Mouse (Mus musculus): ENCODE results near the gene Stx11. TPM values are rescaled to one million over a fixed set of nuclear protein-coding genes. Genes with fewer than 3 reads are reported as not detected.
A peak's percentile ranks its signal among the peaks of the same experiment; 100 is the strongest.

Stx11 gene
- polyA plus RNA-seq, 2 experiments = 2.1 to 4.4 TPM

DNA sequence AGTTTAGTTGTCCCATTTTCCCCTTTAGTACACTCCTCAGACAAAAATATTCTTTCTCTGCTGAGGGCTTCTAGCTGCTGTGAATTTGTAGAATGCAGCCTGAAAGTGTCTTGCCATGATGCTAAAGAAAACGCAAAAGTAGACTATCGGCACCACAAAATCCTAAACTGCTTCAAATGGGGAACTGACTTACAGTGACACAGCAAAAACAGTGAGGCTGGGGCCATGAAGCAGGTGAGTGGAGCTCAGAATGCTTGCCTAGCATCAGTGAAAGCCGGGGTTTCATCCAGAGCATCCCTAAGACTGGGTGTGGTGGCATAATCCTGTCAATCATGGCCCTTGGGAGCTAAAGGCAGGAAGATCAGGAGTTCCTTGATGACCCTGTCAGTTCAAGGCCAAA, 11.4 kb upstream of the Stx11 start:
- no peaks in the 10 kb centered on the region for H3K36me3 ChIP-seq (ENCODE audit: control insufficient read depth, insufficient read depth, low read length)
- no peaks in the 10 kb centered on the region for H3K27me3 ChIP-seq (ENCODE audit: control insufficient read depth, insufficient read depth, low read length)
- H3K9ac ChIP-seq (ENCODE audit: low read depth, low read length, severe bottlenecking) = no peak overlapping the region
- H3K4me2 ChIP-seq (replicated peaks; ENCODE audit: low read depth, low read length, severe bottlenecking) = no peak overlapping the region
- no peak overlapping the region for H3K27ac ChIP-seq (replicated peaks; ENCODE audit: low read depth, low read length)
- no peaks in the 10 kb centered on the region for H3K4me1 ChIP-seq (ENCODE audit: control insufficient read depth, insufficient read depth, low read length)
- H3K4me3 ChIP-seq (replicated peaks; ENCODE audit: low read length) = no peak overlapping the region
- WGBS = 92% methylated on average over 3 of the region's 3 CpGs
- no peaks in the 10 kb centered on the region for H3K9me3 ChIP-seq (ENCODE audit: control insufficient read depth, low read length)
- TF ChIP-seq POLR2A (IDR thresholded peaks at IDR 0.05; ENCODE audit: borderline replicate concordance, extremely low read depth, insufficient read depth, insufficient read length) = no peak
- no peak for ATAC-seq (ENCODE audit: low FRiP score, low read depth)
- DNase-seq (ENCODE audit: low spot score) = no peak

- H3K4me3 ChIP-seq (replicated peaks; ENCODE audit: low read length) = no peak overlapping the region
- TF ChIP-seq POLR2A (IDR thresholded peaks at IDR 0.05; ENCODE audit: borderline replicate concordance, extremely low read depth, insufficient read depth, insufficient read length) = no peak
- H3K4me2 ChIP-seq (replicated peaks; ENCODE audit: low read depth, low read length, severe bottlenecking) = no peak overlapping the region
- H3K27me3 ChIP-seq (ENCODE audit: control insufficient read depth, insufficient read depth, low read length) = no peaks in the 10 kb centered on the region
- WGBS = 89% methylated on average over 6 of the region's 6 CpGs
- no peak for ATAC-seq (ENCODE audit: low FRiP score, low read depth)
- no peak for DNase-seq (ENCODE audit: low spot score)
- H3K9me3 ChIP-seq (ENCODE audit: control insufficient read depth, low read length) = no peaks in the 10 kb centered on the region
- no peaks in the 10 kb centered on the region for H3K4me1 ChIP-seq (ENCODE audit: control insufficient read depth, insufficient read depth, low read length)
- no peak overlapping the region for H3K27ac ChIP-seq (replicated peaks; ENCODE audit: low read depth, low read length)
- no peak overlapping the region for H3K9ac ChIP-seq (ENCODE audit: low read depth, low read length, severe bottlenecking)
- no peaks in the 10 kb centered on the region for H3K36me3 ChIP-seq (ENCODE audit: control insufficient read depth, insufficient read depth, low read length)
These were observed 10.5 kb upstream of the Stx11 start for GRCm38 (mm10) chr10:12974572-12974971.

GRCm38 (mm10) chr10:12965669-12966180, 1.6 kb upstream of the Stx11 start:
- Histone ChIP-seq H3K4me2 (replicated peaks; ENCODE audit: low read depth, low read length, severe bottlenecking) (no peak overlapping the region), H3K27me3 (ENCODE audit: control insufficient read depth, insufficient read depth, low read length) (no peaks in the 10 kb centered on the region), H3K27ac (replicated peaks; ENCODE audit: low read depth, low read length) (no peak overlapping the region), H3K9me3 (ENCODE audit: control insufficient read depth, low read length) (no peaks in the 10 kb centered on the region), H3K4me3 (replicated peaks; ENCODE audit: low read length) (no peak overlapping the region), H3K4me1 (ENCODE audit: control insufficient read depth, insufficient read depth, low read length) (peaks cover 2% of the 10 kb centered on the region; the same call in 1 of the 2 replicates), H3K36me3 (ENCODE audit: control insufficient read depth, insufficient read depth, low read length) (no peaks in the 10 kb centered on the region), H3K9ac (ENCODE audit: low read depth, low read length, severe bottlenecking) (no peak overlapping the region)
- no peak for TF ChIP-seq POLR2A (IDR thresholded peaks at IDR 0.05; ENCODE audit: borderline replicate concordance, extremely low read depth, insufficient read depth, insufficient read length)
- ATAC-seq (ENCODE audit: low FRiP score, low read depth) = no peak
- DNase-seq (ENCODE audit: low spot score) = no peak
- WGBS = 53% methylated on average over 5 of the region's 5 CpGs

DNA sequence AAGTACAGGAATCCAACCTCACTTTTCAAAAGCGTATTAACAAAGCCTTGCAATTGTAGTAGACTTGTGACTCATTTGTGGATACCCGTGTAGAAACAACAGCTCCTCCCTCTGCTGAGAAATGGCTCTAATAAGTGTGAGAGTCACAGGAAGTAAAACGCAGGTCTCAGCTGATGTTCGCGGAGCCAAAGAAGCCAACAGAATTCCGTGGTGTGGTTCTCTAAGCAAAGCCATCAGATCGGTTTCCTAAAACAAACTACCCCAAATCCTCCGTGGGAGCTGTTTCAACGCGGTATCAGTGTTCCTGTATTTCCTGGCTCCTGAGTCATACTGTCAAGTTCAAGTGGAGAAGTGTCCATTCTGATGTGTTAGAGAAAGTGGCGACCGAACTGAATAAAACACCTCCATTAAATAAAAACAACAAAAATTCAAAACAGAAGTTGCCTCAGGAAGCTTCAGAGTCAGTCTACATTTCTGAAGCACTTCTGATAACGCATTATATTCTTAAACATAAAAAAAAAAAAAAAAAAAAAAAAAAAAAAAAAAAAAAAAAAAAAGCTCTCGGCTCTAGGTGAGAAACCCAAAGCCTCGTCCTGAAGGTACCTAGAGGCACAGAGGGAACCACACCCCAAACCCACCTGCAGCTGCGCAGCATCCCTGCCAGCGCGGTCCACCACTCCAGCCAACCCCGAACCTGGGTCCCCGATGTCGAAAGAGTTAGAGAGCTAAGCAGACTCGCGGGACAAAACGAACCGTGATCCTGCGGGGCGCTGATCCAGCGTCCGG, 543 bp downstream of the Stx11 start:
- ATAC-seq (ENCODE audit: low FRiP score, low read depth) (no peak), DNase-seq (ENCODE audit: low spot score) (no peak)
- WGBS = 5% methylated on average over 29 of the region's 29 CpGs
- TF ChIP-seq POLR2A (IDR thresholded peaks at IDR 0.05; ENCODE audit: borderline replicate concordance, extremely low read depth, insufficient read depth, insufficient read length) = no peak
- H3K27ac ChIP-seq (replicated peaks; ENCODE audit: low read depth, low read length) = no peak overlapping the region; the same call in 1 of the 2 replicates
- no peaks in the 10 kb centered on the region for H3K9me3 ChIP-seq (ENCODE audit: control insufficient read depth, low read length)
- H3K27me3 ChIP-seq (ENCODE audit: control insufficient read depth, insufficient read depth, low read length) = no peaks in the 10 kb centered on the region
- H3K4me3 ChIP-seq (replicated peaks; ENCODE audit: low read length) = peak overlapping the region; percentile 72
- peak overlapping the region; percentile 68 for H3K9ac ChIP-seq (ENCODE audit: low read depth, low read length, severe bottlenecking)
- no peaks in the 10 kb centered on the region for H3K36me3 ChIP-seq (ENCODE audit: control insufficient read depth, insufficient read depth, low read length)
- H3K4me2 ChIP-seq (replicated peaks; ENCODE audit: low read depth, low read length, severe bottlenecking) = peak overlapping the region; percentile 86
- H3K4me1 ChIP-seq (ENCODE audit: control insufficient read depth, insufficient read depth, low read length) = peaks cover 2% of the 10 kb centered on the region; the same call in 1 of the 2 replicates

GRCm38 (mm10) chr10:12962238-12962637, 1.9 kb downstream of the Stx11 start:
- DNase-seq (ENCODE audit: low spot score) (no peak), ATAC-seq (ENCODE audit: low FRiP score, low read depth) (no peak)
- Histone ChIP-seq H3K4me1 (ENCODE audit: control insufficient read depth, insufficient read depth, low read length) (peaks cover 2% of the 10 kb centered on the region; the same call in 1 of the 2 replicates), H3K36me3 (ENCODE audit: control insufficient read depth, insufficient read depth, low read length) (no peaks in the 10 kb centered on the region), H3K27me3 (ENCODE audit: control insufficient read depth, insufficient read depth, low read length) (no peaks in the 10 kb centered on the region), H3K9me3 (ENCODE audit: control insufficient read depth, low read length) (no peaks in the 10 kb centered on the region), H3K9ac (ENCODE audit: low read depth, low read length, severe bottlenecking) (no peak overlapping the region), H3K4me2 (replicated peaks; ENCODE audit: low read depth, low read length, severe bottlenecking) (no peak overlapping the region), H3K27ac (replicated peaks; ENCODE audit: low read depth, low read length) (no peak overlapping the region), H3K4me3 (replicated peaks; ENCODE audit: low read length) (no peak overlapping the region)
- TF ChIP-seq POLR2A (IDR thresholded peaks at IDR 0.05; ENCODE audit: borderline replicate concordance, extremely low read depth, insufficient read depth, insufficient read length) = no peak
